Mouse (Mus musculus): ENCODE measurements around the gene Rngtt.

DNA sequence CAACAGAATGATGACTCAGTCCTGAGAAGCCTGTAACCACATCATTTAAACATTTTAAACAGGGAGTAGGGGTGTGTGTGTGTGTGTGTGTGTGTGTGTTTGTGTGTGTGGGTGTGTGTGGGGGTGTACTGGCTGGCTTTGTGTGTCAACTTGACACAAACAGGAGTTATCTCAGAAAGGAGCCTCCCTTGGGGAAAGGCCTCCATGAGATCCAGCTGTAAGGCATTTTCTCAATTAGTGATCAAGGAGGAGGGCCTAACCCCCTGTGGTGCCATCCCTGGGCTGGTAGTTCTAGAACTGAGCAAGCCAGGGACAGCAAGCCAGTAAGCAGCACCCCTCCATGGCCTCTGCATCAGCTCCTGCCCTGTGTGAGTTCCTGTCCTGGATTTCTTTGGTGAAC, 49.8 kb upstream of the Rngtt start:
- TF ChIP-seq POLR2A (IDR thresholded peaks at IDR 0.05; ENCODE audit: insufficient read depth, low read length) (no peak), EP300 (IDR thresholded peaks at IDR 0.05; ENCODE audit: insufficient read depth, low read depth, low read length) (no peak), CTCF (IDR thresholded peaks at IDR 0.05; ENCODE audit: low read depth, low read length) (no peak)

Data from ES-Bruce4 (cell line).